Mouse (Mus musculus): ENCODE measurements at regions not wholly inside any gene's neighbourhood (a gene's known extent, or its start where the extent isn't known, plus 50 kb on each side); places are given as distances from the start of the nearest gene placed in this dataset.

DNA sequence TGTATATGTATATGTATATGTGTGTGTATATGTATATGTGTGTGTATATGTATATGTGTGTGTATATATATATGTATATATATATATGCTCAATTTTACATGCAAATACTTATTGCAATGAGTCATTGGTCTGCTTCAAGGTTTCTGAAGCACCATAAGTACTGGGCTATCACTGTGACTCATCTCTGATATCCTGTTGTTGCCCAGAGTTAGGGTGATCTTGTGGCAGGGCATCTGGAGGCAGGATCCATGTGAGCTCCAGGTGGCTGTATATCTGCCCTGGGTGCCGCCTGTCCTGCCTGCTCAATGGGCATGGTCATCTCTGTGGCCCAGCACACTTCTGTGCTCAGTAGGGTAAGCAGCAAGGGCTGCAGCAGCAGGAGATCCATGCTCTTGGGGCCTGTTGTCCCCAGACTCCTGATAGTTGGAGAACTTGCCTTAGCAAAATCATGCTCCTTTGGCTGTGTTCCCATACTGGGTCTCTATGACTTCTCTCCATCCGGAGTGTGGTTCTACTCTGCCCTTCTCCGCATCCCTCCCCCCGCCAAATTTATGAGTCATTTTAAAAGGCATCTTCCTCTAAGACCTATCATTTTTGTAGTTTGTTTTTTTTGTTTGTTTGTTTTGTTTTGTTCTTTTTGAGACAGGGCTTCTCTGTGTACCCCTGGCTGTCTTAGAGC lies 356.1 kb downstream of the Hace1 start:
- no peak for DNase-seq (ENCODE audit: low spot score in 2 of 2)

- DNase-seq (ENCODE audit: low spot score in 2 of 2) = no peak
Observed at GRCm38 (mm10) chr10:45957686-45958085, 380.1 kb downstream of the Hace1 start.

- no peak for DNase-seq (ENCODE audit: low spot score in 2 of 2)
Observed at GRCm38 (mm10) chr10:45972240-45972639, 394.6 kb downstream of the Hace1 start.

GRCm38 (mm10) chr10:45982731-45983274 lies 405.2 kb downstream of the Hace1 start:
- DNase-seq (ENCODE audit: low spot score in 2 of 2) = no peak

- peak; percentile 31 to 38 for DNase-seq (ENCODE audit: low spot score in 2 of 2)
Observed at GRCm38 (mm10) chr10:45983671-45984335, 406.2 kb downstream of the Hace1 start.

DNA sequence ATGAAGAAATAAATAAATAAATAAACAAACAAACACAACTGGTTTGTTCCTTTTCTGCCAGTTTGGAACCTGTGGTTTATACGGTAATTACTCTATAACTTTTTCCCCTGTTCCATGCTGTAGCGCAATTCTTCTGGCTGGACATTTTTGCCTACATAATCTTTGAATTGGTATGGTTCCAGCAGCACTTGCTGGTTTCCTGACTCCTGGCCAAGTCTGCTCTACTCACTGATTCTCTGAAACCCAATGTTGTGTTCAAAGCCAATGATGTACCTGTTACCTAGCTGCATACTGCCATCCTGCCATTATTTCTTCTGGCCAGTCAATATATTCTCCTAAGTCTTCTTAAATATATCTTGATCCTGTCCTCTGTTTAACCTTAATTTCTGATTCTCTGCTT lies 408.7 kb downstream of the Hace1 start:
- DNase-seq (ENCODE audit: low spot score in 2 of 2) = no peak

DNA sequence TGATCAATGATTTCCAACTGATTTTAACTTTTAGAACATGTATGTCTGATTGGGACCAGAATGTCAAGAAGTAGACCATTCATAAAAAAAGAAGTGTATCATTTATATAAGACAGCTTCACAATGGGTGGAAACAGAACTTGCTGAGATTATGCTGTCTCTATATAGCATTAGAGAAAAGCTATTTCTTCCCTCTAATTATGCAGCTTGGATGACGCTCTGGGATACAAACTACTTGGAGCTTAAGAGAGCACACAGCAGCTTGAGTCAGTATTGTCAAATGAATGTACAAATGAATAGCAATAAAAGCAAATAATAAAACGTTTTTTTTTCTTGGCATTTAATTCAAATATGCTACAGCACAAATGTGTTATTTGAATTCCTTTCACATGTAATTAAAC lies 428.7 kb downstream of the Hace1 start:
- DNase-seq (ENCODE audit: low spot score in 2 of 2) = no peak

- DNase-seq (ENCODE audit: low spot score in 2 of 2) = peak; percentile 65 to 75
Observed at GRCm38 (mm10) chr10:46011916-46012596, 434.4 kb downstream of the Hace1 start.

GRCm38 (mm10) chr10:46012599-46012998 lies 435.0 kb downstream of the Hace1 start:
- DNase-seq (ENCODE audit: low spot score in 2 of 2) = no peak

DNA sequence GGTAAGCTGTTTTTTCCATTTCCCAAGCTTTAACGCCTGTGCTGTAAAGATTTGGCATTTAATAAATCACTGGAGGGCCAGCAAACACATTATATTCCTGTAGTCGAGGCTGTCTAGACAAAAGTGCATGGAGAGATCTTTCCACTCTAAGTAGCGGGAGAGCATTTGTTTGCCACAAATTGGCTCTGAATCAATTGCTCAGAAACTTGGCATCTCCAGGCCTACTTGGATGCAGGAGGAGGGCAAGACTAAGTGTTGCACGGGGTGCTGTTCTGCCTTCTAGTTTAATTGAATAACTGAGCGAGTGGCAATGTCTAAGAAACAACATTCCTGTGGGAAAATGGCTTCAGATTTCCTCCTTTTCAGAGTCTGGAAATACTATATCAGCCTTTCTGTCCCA lies 438.7 kb downstream of the Hace1 start:
- peak; percentile 23 to 46 for DNase-seq (ENCODE audit: low spot score in 2 of 2)

DNA sequence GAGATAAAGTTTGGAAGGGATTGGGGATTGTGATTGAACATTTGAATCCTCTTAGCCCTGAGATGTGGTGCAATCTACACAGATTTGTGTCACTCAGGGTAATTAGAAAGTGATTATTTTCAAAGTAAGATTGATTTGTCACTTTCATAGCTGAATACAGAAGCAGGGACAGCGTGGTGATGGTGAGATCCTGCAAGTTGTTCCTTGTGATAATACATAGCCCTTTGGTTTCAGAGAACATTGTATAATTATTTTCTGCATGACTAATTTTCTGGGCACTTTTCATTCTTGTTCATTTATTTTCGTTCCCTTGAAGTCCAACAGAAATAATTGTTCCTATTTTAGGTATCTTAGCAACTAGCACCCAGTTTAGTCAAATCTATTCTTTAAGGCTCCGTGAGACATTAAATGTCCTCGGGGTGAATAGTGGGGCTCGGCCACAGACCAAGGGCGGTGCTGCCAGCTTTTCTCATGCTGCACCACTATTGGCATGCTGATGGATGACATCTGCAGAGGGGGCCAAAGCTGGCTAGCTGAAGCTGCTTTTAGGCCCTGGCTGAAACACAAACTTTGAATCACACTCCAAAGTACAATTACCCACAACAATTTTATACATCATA lies 468.0 kb downstream of the Hace1 start:
- DNase-seq (ENCODE audit: low spot score in 2 of 2) = peak; percentile 29 to 63

GRCm38 (mm10) chr10:46046094-46046749 lies 468.6 kb downstream of the Hace1 start:
- no peak for DNase-seq (ENCODE audit: low spot score in 2 of 2)

GRCm38 (mm10) chr10:46046890-46047414 lies 469.3 kb downstream of the Hace1 start:
- DNase-seq (ENCODE audit: low spot score in 2 of 2) = peak in 1 of 2 experiments; percentile 13

DNA sequence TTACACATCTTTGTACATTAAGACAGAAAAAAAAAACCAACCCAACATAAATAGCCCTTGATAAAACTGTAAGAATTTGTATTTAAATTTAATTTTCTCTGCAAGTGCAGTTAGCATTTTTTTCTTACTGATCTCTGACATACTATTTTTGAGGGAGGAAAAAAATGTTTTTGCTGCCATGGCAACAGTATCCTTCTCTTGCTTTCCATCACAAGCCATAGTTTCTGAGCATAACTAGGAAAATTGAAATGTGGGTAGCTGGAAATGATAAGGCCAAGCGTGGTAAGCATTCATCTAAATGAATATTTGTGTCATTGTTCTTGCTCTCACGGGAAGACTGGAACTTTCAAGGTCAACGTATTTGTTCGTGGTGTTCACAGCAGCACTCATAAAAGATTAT lies 470.0 kb downstream of the Hace1 start:
- DNase-seq (ENCODE audit: low spot score in 2 of 2) = no peak

- peak; percentile 67 to 76 for DNase-seq (ENCODE audit: low spot score in 2 of 2)
Observed at GRCm38 (mm10) chr10:46057362-46058198, 480.0 kb downstream of the Hace1 start.

GRCm38 (mm10) chr10:46058199-46058472 lies 480.5 kb downstream of the Hace1 start:
- DNase-seq (ENCODE audit: low spot score in 2 of 2) = no peak

GRCm38 (mm10) chr10:46059285-46059684 lies 481.7 kb downstream of the Hace1 start:
- no peak for DNase-seq (ENCODE audit: low spot score in 2 of 2)

DNA sequence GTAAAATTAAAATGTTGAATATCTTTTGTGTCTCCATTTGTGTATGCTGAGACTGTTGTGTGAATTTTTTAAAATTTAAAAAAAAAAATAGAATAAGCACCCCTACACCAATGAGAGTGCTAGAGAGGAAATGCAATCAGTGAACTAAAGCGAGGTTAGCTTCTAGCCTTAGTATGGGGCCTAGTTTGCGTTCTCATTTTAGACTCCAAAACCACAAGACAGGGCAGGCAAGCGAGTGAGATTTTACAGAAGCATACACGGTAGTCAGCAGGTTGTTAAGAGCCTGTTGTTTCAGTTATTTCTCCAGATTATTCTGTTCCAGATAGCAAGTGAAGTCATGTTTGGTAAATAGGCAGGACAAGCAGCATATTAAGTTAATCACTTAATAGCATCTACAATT lies 486.2 kb downstream of the Hace1 start:
- DNase-seq (ENCODE audit: low spot score in 2 of 2) = no peak

DNA sequence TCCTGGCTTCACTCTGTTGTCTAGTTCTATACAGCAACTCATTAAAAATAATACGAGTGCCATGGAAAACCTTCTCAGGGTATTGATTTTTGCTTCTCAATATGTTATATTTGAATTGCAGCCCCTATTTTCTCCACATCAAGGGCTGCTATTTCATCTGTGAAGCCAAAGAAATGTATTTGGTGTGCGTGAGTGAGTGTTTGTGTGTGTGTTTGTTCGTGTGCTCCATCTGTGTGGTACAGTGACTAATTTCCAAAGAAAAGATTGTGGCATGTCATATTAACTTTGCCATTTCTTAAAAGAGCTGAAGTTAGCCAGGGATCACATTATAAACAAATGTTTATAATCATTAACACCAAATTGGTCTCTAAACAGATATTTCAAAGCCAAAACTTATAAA lies 493.1 kb downstream of the Hace1 start:
- DNase-seq (ENCODE audit: low spot score in 2 of 2) = no peak

- peak in 1 of 2 experiments; percentile 10 for DNase-seq (ENCODE audit: low spot score in 2 of 2)
Observed at GRCm38 (mm10) chr10:46071220-46071619, 493.6 kb downstream of the Hace1 start.

Data from layer of hippocampus, postnatal 10 days (tissue).